Mouse (Mus musculus) common myeloid progenitor, adult 5-6 weeks (primary cell): ENCODE data around the gene Tmem170. TPM values are rescaled to one million over a fixed set of nuclear protein-coding genes. Genes with fewer than 3 reads are reported as not detected.

Experiments used
- ATAC-seq: replicated peaks from 2 replicates; pipeline ENCODE4 v1.8.0; 2016; ENCODE audit warnings: low read depth, mild to moderate bottlenecking, moderate TSS enrichment, inconsistent platforms; ENCODE audit not compliant: poor library complexity, severe bottlenecking
- total RNA-seq: library from RNA; stranded (forward); fragments of 200-1000, 187-1606 nt; gene quantifications from 2 replicates; pipeline ENCODE4 v1.2.3, GENCODE M21; 2017

Gene Tmem170
- total RNA-seq, result 2.3 and 2.5 TPM in 2 replicates

GRCm38 (mm10) chr8:111876355-111876948 is at the start of gene Tmem170:
Gene Tmem170 (minus strand): TSS chr8:111876750.
- peak; percentile 98 for ATAC-seq

DNA sequence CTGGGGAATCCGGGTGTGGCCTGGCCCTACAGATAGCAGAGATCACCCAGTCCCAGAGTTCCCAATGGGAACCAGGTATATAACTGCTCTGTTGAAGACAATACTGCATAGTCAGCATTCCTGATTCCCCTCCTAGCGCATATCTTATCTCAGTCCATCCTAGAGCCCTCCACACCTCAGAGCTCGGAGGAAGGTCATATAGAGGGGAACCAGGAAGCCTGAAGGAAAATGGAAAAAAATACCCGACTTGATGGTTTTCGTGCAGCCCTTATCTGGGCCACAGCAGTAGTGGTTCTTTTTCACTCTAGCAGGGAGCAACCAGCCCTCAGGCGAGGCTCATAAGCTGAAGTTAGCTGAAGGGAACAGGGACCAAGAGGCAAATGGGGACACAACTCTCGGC is 48.4 kb upstream of the Tmem170 start:
- no peak for ATAC-seq

GRCm38 (mm10) chr8:111923383-111923804 is 46.8 kb upstream of the Tmem170 start:
- peak; percentile 95 for ATAC-seq

DNA sequence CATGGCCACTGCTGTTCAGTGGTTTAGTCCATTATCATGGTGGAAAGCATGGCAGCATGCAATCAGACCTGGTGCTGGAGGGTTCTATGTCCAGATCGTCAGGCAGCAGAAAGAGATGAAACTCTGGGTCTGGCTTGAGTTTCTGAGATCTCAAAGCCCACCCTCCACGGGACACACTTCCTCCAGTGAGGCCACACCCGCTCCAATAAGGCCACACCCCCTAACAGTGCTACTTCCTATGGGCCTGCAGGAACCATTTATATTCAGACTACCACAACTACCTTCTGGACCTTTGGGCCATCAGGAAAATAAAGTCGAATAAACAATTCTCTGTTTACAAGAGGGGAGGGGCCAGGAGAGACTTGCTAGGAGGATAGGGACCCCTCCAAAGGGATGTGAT is 44.4 kb upstream of the Tmem170 start:
- no peak for ATAC-seq

DNA sequence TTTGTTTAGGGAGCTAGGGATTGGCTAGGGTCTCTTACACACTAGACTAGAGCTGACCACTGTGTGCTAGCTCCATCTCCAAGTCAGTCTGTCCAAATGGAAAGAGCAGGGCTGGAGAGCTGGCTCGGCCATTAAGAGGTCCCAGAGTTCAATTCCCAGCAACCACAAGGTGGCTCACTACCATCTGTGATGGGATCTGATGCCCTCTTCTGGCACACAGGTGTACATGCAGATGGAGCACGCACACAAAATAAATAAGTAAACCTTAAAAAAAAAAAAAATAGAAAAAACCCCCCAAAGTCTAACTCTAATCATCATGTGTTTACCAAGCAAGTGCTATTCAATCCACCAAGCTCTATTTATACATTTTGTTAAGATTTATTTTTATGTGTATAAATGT is 43.1 kb upstream of the Tmem170 start:
- ATAC-seq, result no peak

DNA sequence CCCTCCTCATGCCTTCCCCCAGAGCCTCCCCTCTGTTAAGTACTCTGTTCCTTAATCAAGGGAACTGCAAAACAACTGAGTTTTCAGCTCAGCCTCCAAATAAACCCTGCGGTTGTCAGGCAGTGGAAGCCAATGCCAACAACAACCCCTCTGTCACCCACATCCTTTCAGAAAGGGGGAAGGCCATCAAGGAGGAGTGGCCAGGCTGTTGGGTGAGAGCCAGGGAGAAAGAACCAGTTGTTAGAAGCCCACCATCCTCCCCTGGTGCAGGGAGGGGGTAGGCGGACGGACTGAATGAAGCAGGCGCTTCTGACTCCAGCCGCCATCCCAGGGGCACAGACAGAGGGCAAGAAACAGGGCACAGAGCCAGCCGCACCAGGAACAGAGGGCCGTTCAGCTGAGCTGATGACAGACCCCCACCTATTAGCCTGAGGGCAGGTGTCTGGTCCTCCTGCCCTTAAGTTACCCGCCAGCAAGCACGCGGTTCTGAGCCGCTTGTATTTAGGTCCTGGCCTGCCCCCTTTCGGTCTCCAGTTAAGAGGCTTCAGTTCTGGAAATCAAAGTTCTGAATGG is 36.4 kb upstream of the Tmem170 start:
- peak; percentile 87 for ATAC-seq

- no peak for ATAC-seq
These were observed 35.0 kb upstream of the Tmem170 start for GRCm38 (mm10) chr8:111911572-111911971.

- ATAC-seq, result no peak
These were observed 33.3 kb upstream of the Tmem170 start, which contains the start of gene Chst5 for GRCm38 (mm10) chr8:111909621-111910450. Gene Chst5 (minus strand): TSS chr8:111910447.

DNA sequence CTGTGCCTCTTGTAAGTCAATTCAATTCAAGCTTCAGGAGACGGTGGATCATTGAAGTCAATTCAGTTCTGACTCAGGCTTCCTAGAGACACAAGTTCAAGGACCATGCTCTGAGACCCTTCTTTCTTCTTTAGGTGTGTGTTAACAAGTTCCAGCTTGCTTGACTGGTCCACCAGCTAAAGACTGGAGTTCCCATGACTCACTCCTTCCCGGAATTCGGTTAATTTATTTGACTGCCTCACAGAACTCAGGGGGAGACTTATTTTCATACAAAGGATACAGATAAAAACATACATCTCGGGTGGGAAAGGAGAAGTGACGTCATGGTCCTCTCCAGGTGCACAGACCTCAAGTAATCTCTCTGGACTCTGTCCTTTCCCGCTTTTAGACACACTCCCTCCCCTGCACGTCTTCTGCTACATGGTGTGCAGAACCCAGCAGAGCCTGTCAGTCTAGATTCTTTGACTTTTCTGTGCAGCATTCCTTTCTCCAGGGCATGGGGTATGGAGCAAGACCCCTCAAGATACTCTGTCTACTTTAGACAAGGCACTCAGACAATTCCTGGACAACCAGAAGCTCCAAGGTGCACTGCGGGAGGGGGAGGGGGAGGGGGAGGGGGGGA is 29.1 kb upstream of the Tmem170 start:
- ATAC-seq, result 0 out of 2 replicates have a peak, but pooled peaks have one; percentile 22

GRCm38 (mm10) chr8:111902080-111902479 is 25.5 kb upstream of the Tmem170 start:
- no peak for ATAC-seq

DNA sequence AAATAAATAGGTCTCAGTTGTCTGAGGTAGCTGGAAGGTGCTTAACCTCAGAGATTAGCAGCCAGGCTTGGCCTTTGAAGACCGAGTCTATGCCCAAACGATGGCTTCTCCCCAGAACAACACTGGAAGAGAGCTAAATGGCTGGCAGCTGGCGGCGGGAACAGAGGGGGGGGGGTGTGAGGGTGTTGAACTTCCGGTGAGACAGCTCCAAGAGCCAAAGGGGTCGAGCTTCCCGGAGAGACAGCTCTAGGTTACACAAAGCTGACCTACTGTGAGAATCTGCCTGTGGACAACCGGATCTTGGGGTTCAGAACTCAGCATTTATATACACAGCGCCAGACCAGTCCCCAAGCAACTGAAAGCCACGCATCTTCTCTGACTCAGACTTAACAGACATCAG is 22.0 kb upstream of the Tmem170 start:
- no peak for ATAC-seq

DNA sequence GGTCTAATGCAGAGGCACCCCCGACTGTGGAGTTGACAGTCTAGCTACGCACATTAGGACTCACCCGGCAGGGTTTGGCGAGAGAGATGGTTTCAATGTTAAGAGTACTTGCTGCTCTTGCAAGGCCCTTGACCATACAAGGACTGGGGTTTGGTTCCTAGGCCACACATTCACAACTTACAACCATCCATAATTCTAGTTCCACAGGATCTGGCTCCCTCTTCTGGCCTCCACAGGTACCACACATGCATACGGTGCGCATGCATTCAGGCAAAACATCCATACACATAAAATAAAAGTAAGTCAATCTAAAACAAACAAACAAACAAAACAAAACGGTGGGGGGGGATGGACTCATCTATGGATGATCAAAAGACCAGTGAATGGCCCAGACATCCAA is 18.4 kb upstream of the Tmem170 start:
- 0 out of 2 replicates have a peak, but pooled peaks have one; percentile 42 for ATAC-seq

- ATAC-seq, result no peak
These were observed 16.1 kb upstream of the Tmem170 start for GRCm38 (mm10) chr8:111892615-111893014.

DNA sequence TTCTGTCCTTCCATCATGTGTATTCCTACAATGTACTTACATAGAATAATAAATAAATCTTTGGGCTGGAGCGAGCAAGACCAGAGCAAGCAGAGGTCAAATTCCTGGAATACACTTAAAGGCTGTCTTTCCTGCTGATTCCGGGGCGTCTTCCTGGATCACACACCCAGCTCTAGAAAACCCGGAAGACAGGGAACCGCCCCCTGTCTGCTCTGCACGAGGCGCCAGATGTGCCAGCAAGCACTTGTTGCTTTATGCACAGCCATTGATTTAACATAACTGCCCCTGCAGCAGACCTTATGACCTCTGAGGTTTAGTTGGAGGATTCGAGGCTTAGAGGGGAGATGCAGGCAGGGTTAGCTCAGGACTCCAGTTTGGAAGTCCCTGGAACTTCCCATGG is 15.4 kb upstream of the Tmem170 start:
- no peak for ATAC-seq

DNA sequence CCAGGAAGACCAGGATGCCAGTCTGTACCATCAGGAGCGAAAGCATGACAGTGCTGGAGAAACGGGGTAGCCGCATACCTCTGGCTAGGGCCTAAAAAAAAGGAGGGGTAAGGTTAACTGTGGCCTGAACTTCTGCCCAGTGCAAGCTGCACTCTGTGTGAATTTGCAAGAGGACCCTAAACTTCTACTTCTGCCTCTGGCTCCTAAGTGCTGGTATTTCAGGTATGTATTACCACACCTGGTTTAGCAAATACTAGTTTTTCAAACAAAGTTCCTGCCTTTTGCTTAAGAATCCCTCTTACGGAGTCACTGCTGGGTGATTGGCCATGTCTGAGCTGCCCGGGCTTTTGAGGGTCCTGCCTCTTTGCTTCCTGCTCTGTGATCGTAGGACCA is 14.4 kb upstream of the Tmem170 start:
- ATAC-seq, result no peak

- ATAC-seq, result peak; percentile 47
These were observed 13.7 kb upstream of the Tmem170 start for GRCm38 (mm10) chr8:111889931-111890910.

GRCm38 (mm10) chr8:111888091-111888650 is 11.6 kb upstream of the Tmem170 start:
- ATAC-seq, result no peak

- peak; percentile 39; the same call in 1 of the 2 replicates for ATAC-seq
These were observed 10.9 kb upstream of the Tmem170 start for GRCm38 (mm10) chr8:111887479-111887878.

- no peak for ATAC-seq
These were observed 7.1 kb upstream of the Tmem170 start for GRCm38 (mm10) chr8:111883615-111884014.
